Mouse (Mus musculus) CH12.LX (cell line): Measurements from ENCODE around the gene Ormdl2.

ENCODE experiments used
- CHD1 ChIP-seq: IDR thresholded peaks from 2 replicates; pipeline ENCODE4 v1.6.1; 2012; ENCODE audit warnings: low read depth, low read length, improper control_type of control experiment, inconsistent platforms
- CTCF ChIP-seq, 2 experiments: IDR thresholded peaks in 1 of 2; conservative IDR thresholded peaks in 1 of 2; 2 replicates each; pipeline ENCODE4 v1.5.1; 2011 to 2012; ENCODE audit warnings: low read depth in 2 of 2, low read length in 2 of 2, improper control_type of control experiment in 1 of 2, inconsistent platforms in 1 of 2, mild to moderate bottlenecking in 1 of 2, moderate library complexity in 1 of 2
- E2F4 ChIP-seq: IDR thresholded peaks from 2 replicates; pipeline ENCODE4 v1.6.1; 2011; ENCODE audit warnings: low read depth, low read length, improper control_type of control experiment; ENCODE audit not compliant: insufficient replicate concordance
- IRF4 ChIP-seq: IDR thresholded peaks from 2 replicates; pipeline ENCODE4 v1.6.1; 2014; ENCODE audit warnings: low read depth, mild to moderate bottlenecking, inconsistent platforms, low read length, improper control_type of control experiment
- SIN3A ChIP-seq: IDR thresholded peaks from 2 replicates; pipeline ENCODE4 v1.6.1; 2012; ENCODE audit warnings: low read length, improper control_type of control experiment, inconsistent platforms
- TCF12 ChIP-seq: IDR thresholded peaks from 2 replicates; pipeline ENCODE4 v1.6.1; 2014; ENCODE audit warnings: low read depth, mild to moderate bottlenecking, inconsistent platforms, low read length, improper control_type of control experiment
- UBTF ChIP-seq: IDR thresholded peaks from 2 replicates; pipeline ENCODE4 v1.6.1; 2012; ENCODE audit warnings: low read depth, mild to moderate bottlenecking, inconsistent platforms, low read length, improper control_type of control experiment, moderate library complexity
- ZNF384 ChIP-seq: IDR thresholded peaks from 2 replicates; pipeline ENCODE4 v1.6.1; 2012; ENCODE audit warnings: low read depth, low read length, improper control_type of control experiment, inconsistent platforms

DNA sequence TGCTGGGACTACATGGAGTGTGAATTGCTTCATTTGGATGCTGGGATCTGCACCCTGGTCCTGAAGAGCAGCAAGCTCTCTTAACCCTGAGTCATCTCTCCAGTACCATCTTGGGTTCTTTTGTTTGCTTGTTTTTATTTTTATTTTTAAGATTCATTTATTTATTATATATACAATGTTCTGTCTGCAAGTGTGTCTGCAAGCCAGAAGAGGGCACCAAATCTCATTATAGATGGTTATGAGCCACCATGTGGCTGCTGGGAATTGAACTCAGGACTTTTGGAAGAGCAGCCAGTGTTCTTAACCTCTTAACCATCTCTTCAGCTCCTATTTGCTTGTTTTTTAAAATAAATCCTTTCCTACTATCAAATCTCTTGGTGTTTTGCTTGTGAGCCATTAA lies 16.0 kb upstream of the Ormdl2 start:
- TF ChIP-seq SIN3A (no peak), CTCF (conservative IDR thresholded peaks at IDR 0.05 in 1 of 2, IDR thresholded peaks at IDR 0.05 in 1 of 2; ENCODE audit: low read depth in 2 of 2, low read length in 2 of 2) (peak in 1 of 2 experiments; percentile 24; a peak in 1 of 4 replicates), IRF4 (no peak), TCF12 (no peak), CHD1 (no peak), E2F4 (no peak), ZNF384 (no peak), UBTF (no peak)
